Mouse (Mus musculus) heart, adult 2 months (tissue): ENCODE results near the gene Ddx58.

ENCODE experiments used
- CTCF ChIP-seq: fragments of 200-600 bp; IDR thresholded peaks from 2 replicates; pipeline ENCODE4 v1.8.1; 2022; ENCODE audit warnings: antibody characterized with exemption, mild to moderate bottlenecking, moderate library complexity
- POLR2A ChIP-seq: fragments of 200-500 bp; IDR thresholded peaks from 2 replicates; pipeline ENCODE4 v1.6.1; 2011; ENCODE audit warnings: mild to moderate bottlenecking, low read depth, low read length, control low read depth; ENCODE audit not compliant: insufficient read depth

DNA sequence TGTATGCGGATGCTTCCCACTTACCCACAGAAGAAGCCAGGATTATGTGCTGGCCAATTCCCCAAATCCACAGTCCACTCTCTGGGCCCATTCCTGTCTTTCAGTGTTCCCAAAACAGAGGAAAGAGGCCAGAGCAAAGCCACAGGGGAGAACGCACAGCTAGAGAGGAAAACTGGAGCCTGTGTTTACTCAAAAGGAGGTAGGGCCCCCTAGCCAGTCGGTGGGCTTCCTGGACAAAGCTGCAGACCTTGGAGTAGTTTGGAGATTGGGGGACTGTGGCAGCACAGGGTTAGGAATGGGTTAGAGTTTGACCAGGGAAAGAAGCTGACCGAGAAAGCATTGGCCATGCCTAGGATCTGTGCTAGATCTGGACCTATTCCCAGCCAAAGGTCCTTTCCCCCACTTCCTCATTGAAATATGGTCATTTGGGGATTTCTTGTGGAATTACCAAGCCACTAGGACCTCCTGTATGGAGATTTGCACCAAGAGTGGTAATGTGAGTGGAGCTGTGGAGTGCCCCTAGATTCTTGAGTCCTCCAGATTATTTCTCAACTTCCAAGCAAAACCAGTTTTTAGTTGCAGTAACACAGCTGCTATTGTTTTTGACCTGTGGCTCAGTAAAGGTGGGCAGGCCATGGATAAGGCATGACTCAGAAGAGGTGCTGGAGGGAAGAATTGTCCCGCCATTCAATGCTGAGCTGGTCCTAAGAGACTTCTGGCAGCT lies 82.0 kb downstream of the Ddx58 start:
- no peak for TF ChIP-seq CTCF
- TF ChIP-seq POLR2A: no peak
